ENCODE assay signal across 17 mouse cellular contexts in genomic region chr14:20185426-20185825, GRCm38 (mm10).
"Had no signal": no experiment of that assay in that cellular context is flagged by ENCODE, and none has a peak within 500 bp of the region (broad histone marks: within the 10 kb centered on the region; RNA-seq: fewer than 3 reads in every experiment).

No protein-coding gene starts in this region.

- H3K9me3 ChIP-seq: kidney, embryonic 15.5 days; limb, embryonic 10.5 days; liver, embryonic 13.5 days; lung, embryonic 15.5 days; megakaryocyte, embryonic 14.5 days; neural tube, embryonic 15.5 days had no signal

- H3K9ac ChIP-seq: kidney, embryonic 15.5 days; liver, embryonic 13.5 days; liver, postnatal 0 days; lung, embryonic 15.5 days; neural tube, embryonic 15.5 days had no signal

- H3K36me3 ChIP-seq: kidney, embryonic 15.5 days; limb, embryonic 10.5 days; liver, embryonic 13.5 days; lung, embryonic 15.5 days; neural tube, embryonic 15.5 days had no signal

- H3K27me3 ChIP-seq: kidney, embryonic 15.5 days; liver, embryonic 13.5 days; lung, embryonic 15.5 days; megakaryocyte, embryonic 14.5 days had no signal

- ATAC-seq: liver, postnatal 0 days had no signal

- H3K4me2 ChIP-seq: kidney, embryonic 15.5 days; liver, embryonic 13.5 days; lung, embryonic 15.5 days; neural tube, embryonic 15.5 days had no signal

- H3K27ac ChIP-seq: kidney, embryonic 15.5 days; limb, embryonic 10.5 days; liver, embryonic 13.5 days; lung, embryonic 15.5 days; macrophage; neural tube, embryonic 15.5 days had no signal

- DNase-seq: kidney, adult 11 months; kidney, postnatal 14 days; liver, embryonic 13.5 days; liver, postnatal 0 days; lung, postnatal 14 days; midbrain, embryonic 14.5 days; right cerebral cortex, adult 18-20 months; right cerebral cortex, postnatal 25 days; thymus, adult 2 months; thymus, postnatal 25 days had no signal

- H3K4me3 ChIP-seq: kidney, embryonic 15.5 days; limb, embryonic 10.5 days; liver, embryonic 13.5 days; lung, embryonic 15.5 days; megakaryocyte, embryonic 14.5 days; myocyte; neural tube, embryonic 15.5 days had no signal
